Mouse (Mus musculus) midbrain, embryonic 14.5 days (tissue): ENCODE data around the gene Lrrtm3. TPM values are rescaled to one million over a fixed set of nuclear protein-coding genes. Genes with fewer than 3 reads are reported as not detected.

Experiments
- ATAC-seq: fragments of 200-750 bp; cut with Nextera tagmentation; 2 replicates; pipeline ENCODE4 v1.8.0; 2017; ENCODE audit warnings: moderate number of reproducible peaks, moderate library complexity; ENCODE audit not compliant: low FRiP score, low TSS enrichment
- DNase-seq: peaks from one replicate; pipeline ENCODE4 v3.0.0-alpha.2; 2015
- H3K27ac ChIP-seq: fragments of 300-500 bp; sonication (generic); replicated peaks from 2 replicates; pipeline ENCODE4 v1.5.1; 2014; ENCODE audit warnings: mild to moderate bottlenecking, low read depth, low read length, moderate library complexity
- H3K27me3 ChIP-seq: fragments of 300-500 bp; sonication (generic); 2 replicates; pipeline ENCODE4 v1.6.1; 2014; ENCODE audit warnings: low read length, control low read depth, mixed read lengths; ENCODE audit not compliant: control insufficient read depth, insufficient read depth
- H3K36me3 ChIP-seq: fragments of 300-500 bp; sonication (generic); 2 replicates; pipeline ENCODE4 v1.6.1; 2014; ENCODE audit warnings: low read length, control low read depth; ENCODE audit not compliant: control insufficient read depth, insufficient read depth
- H3K4me1 ChIP-seq: fragments of 300-500 bp; sonication (generic); 2 replicates; pipeline ENCODE4 v1.6.1; 2014; ENCODE audit warnings: mild to moderate bottlenecking, antibody characterized with exemption, low read length, control low read depth; ENCODE audit not compliant: control insufficient read depth, insufficient read depth
- H3K4me2 ChIP-seq: fragments of 300-500 bp; sonication (generic); 2 replicates; pipeline ENCODE4 v1.6.1; 2014; ENCODE audit warnings: mild to moderate bottlenecking, low read length, moderate library complexity
- H3K4me3 ChIP-seq: fragments of 300-500 bp; sonication (generic); replicated peaks from 2 replicates; pipeline ENCODE4 v1.5.1; 2014; ENCODE audit warnings: low read depth, low read length
- H3K9ac ChIP-seq: fragments of 300-500 bp; sonication (generic); replicated peaks from 2 replicates; pipeline ENCODE4 v1.6.1; 2014; ENCODE audit warnings: mild to moderate bottlenecking, low read length, moderate library complexity
- H3K9me3 ChIP-seq: fragments of 300-500 bp; sonication (generic); 2 replicates; pipeline ENCODE4 v1.6.1; 2016; ENCODE audit warnings: low read length, control low read depth, mixed read lengths; ENCODE audit not compliant: control insufficient read depth
- WGBS: fragments of 180-500 bp; shearing (Covaris S2); extraction: QIAGEN DNeasy Blood & Tissue Kit; methylation state at CpG from one replicate; pipeline ENCODE4 v1.1.7; 2014; 5-methylcytosine and 5-hydroxymethylcytosine counted together
- polyA plus RNA-seq: library from polyadenylated mRNA; unstranded; fragments of >200 nt; fragmentation: Nextera tagmentation; extraction: Ambion mirVana; gene quantifications from 2 replicates; pipeline ENCODE4 v1.2.1, GENCODE M21; 2014

The Lrrtm3 gene
- polyA plus RNA-seq: 27.2 and 27.7 TPM in 2 replicates

GRCm38 (mm10) chr10:64089680-64090460 is at the start of gene Lrrtm3:
TSS of gene Lrrtm3 (minus strand) at chr10:64090277.
- Histone ChIP-seq H3K27me3 (peaks cover 7% of the 10 kb centered on the region; the same call in 1 of the 2 replicates), H3K27ac (peak within 1 kb of the TSS; percentile 76), H3K9me3 (no peaks in the 10 kb centered on the region), H3K4me2 (peak within 1 kb of the TSS; percentile 86), H3K4me1 (peaks cover 5% of the 10 kb centered on the region; the same call in 1 of the 2 replicates), H3K36me3 (no peaks in the 10 kb centered on the region), H3K9ac (peak within 1 kb of the TSS; percentile 60), H3K4me3 (peak within 1 kb of the TSS; percentile 53)
- ATAC-seq (peak; percentile 90), DNase-seq (peak; percentile 93)
- WGBS: under 1% methylated on average over 22 of the region's 22 CpGs

GRCm38 (mm10) chr10:64135481-64135880 is 45.4 kb upstream of the Lrrtm3 start:
- ATAC-seq: no peak
- Histone ChIP-seq H3K4me2 (no peak overlapping the region), H3K27me3 (no peaks in the 10 kb centered on the region), H3K4me1 (no peaks in the 10 kb centered on the region), H3K36me3 (no peaks in the 10 kb centered on the region), H3K27ac (no peak overlapping the region), H3K4me3 (no peak overlapping the region), H3K9me3 (no peaks in the 10 kb centered on the region), H3K9ac (no peak overlapping the region)
- peak; percentile 9 for DNase-seq
- 30% methylated on average over 7 of the region's 7 CpGs for WGBS

- Histone ChIP-seq H3K4me1 (no peaks in the 10 kb centered on the region), H3K9me3 (no peaks in the 10 kb centered on the region), H3K4me2 (no peak overlapping the region), H3K4me3 (no peak overlapping the region), H3K9ac (no peak overlapping the region), H3K36me3 (no peaks in the 10 kb centered on the region), H3K27ac (no peak overlapping the region), H3K27me3 (no peaks in the 10 kb centered on the region)
- DNase-seq: no peak
- WGBS: 85% methylated on average over 3 of the region's 3 CpGs
- ATAC-seq: no peak
Observed at GRCm38 (mm10) chr10:64133461-64133860, 43.4 kb upstream of the Lrrtm3 start.

GRCm38 (mm10) chr10:64130397-64131150 is 40.5 kb upstream of the Lrrtm3 start:
- Histone ChIP-seq H3K9ac (no peak overlapping the region), H3K9me3 (no peaks in the 10 kb centered on the region), H3K4me3 (no peak overlapping the region), H3K4me1 (no peaks in the 10 kb centered on the region), H3K36me3 (no peaks in the 10 kb centered on the region), H3K27me3 (no peaks in the 10 kb centered on the region), H3K27ac (no peak overlapping the region), H3K4me2 (no peak overlapping the region)
- 84% methylated on average over 15 of the region's 15 CpGs for WGBS
- DNase-seq (peak; percentile 36), ATAC-seq (peak; percentile 63)

GRCm38 (mm10) chr10:64118833-64119232 is 28.8 kb upstream of the Lrrtm3 start:
- no peak for ATAC-seq
- Histone ChIP-seq H3K36me3 (no peaks in the 10 kb centered on the region), H3K4me3 (no peak overlapping the region), H3K4me1 (no peaks in the 10 kb centered on the region), H3K4me2 (no peak overlapping the region), H3K27me3 (no peaks in the 10 kb centered on the region), H3K27ac (no peak overlapping the region), H3K9me3 (no peaks in the 10 kb centered on the region), H3K9ac (no peak overlapping the region)
- no peak for DNase-seq
- 83% methylated on average over 3 of the region's 3 CpGs for WGBS

- Histone ChIP-seq H3K4me2 (no peak overlapping the region), H3K4me1 (no peaks in the 10 kb centered on the region), H3K4me3 (no peak overlapping the region), H3K27ac (no peak overlapping the region), H3K9ac (no peak overlapping the region), H3K36me3 (no peaks in the 10 kb centered on the region), H3K9me3 (no peaks in the 10 kb centered on the region), H3K27me3 (no peaks in the 10 kb centered on the region)
- ATAC-seq: no peak
- no peak for DNase-seq
- WGBS: 94% methylated on average over 11 of the region's 11 CpGs
Observed at GRCm38 (mm10) chr10:64115246-64115645, 25.2 kb upstream of the Lrrtm3 start.

GRCm38 (mm10) chr10:64096532-64096931 is 6.5 kb upstream of the Lrrtm3 start:
- H3K36me3 ChIP-seq: no peaks in the 10 kb centered on the region

GRCm38 (mm10) chr10:64088774-64089460 is 1.2 kb downstream of the Lrrtm3 start:
- no peak overlapping the region for H3K27ac ChIP-seq
- ATAC-seq: no peak
- H3K9ac ChIP-seq: peak overlapping the region; percentile 68; the same call in 1 of the 2 replicates
- 19% methylated on average over 19 of the region's 19 CpGs for WGBS
- peaks cover 5% of the 10 kb centered on the region; the same call in 1 of the 2 replicates for H3K4me1 ChIP-seq
- peak overlapping the region; percentile 53 for H3K4me3 ChIP-seq
- H3K4me2 ChIP-seq: peak overlapping the region; percentile 86
- no peaks in the 10 kb centered on the region for H3K9me3 ChIP-seq
- peak; percentile 31 for DNase-seq
- peaks cover 7% of the 10 kb centered on the region; the same call in 1 of the 2 replicates for H3K27me3 ChIP-seq
- no peaks in the 10 kb centered on the region for H3K36me3 ChIP-seq

More at GRCm38 (mm10) chr10:64096532-64096931, 6.5 kb upstream of the Lrrtm3 start:
- no peaks in the 10 kb centered on the region for H3K4me1 ChIP-seq
- no peaks in the 10 kb centered on the region for H3K9me3 ChIP-seq
- H3K27me3 ChIP-seq: no peaks in the 10 kb centered on the region
- ATAC-seq (no peak), DNase-seq (no peak)
- H3K4me2 ChIP-seq: no peak overlapping the region
- no peak overlapping the region for H3K27ac ChIP-seq
- WGBS: 95% methylated on average over 1 of the region's 1 CpGs
- no peak overlapping the region for H3K9ac ChIP-seq
- no peak overlapping the region for H3K4me3 ChIP-seq
